Mouse (Mus musculus) erythroblast, embryonic 14.5 days (primary cell): Measurements from ENCODE around the gene Rab31.

Experiments
- GATA1 ChIP-seq: IDR thresholded peaks from 2 replicates; pipeline ENCODE4 v1.6.1; 2012; ENCODE audit warnings: low read length, inconsistent platforms, mixed read lengths
- TAL1 ChIP-seq: IDR thresholded peaks from 3 replicates; pipeline ENCODE4 v1.6.1; 2012; ENCODE audit warnings: low read length, inconsistent platforms, mixed read lengths

DNA sequence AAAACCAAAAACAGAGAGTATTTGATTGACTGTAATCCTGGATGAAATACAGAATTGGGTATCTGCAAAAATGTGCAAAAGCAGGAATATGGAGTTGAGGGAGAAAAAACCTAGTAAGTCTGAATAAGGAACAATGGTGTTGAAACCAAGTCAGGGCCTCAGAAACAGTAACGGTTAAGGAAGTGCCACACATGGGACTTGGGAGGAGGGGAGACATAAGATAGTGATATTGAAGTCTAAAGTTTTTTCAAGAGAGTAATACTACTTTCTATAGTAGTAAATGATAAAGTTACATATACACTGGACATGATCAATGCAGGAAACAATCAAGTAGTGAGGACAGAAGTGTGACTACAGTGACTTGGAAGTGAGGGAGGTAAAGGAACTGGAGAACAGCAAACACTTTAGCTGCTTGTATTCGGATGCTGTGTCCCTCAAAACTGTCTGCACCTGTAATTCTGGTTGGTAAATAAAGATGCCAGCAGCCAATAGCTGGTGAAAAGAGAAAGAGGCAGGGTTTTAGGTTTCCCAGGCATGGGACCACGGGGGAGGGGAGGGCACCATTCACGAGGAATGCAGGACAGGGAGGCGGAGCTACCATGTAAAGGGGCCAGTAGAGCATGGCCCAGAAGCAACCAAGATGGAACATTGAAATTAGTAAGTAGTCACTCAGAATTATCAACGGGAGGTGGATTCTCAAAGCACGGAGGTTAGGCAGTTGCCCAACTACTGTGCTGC lies 164.8 kb downstream of the Rab31 start:
- TF ChIP-seq GATA1 (no peak), TAL1 (no peak)
